Mouse (Mus musculus) monocyte, adult 5-6 weeks (primary cell): ENCODE results near the gene Agmo. TPM values are rescaled to one million over a fixed set of nuclear protein-coding genes. Genes with fewer than 3 reads are reported as not detected.
A peak's percentile ranks its signal among the peaks of the same experiment; 100 is the strongest.

Experiments
- ATAC-seq: fragments of 153-309, 156-312 bp; replicated peaks from 2 replicates; pipeline ENCODE4 v1.8.0; 2017; ENCODE audit warnings: mild to moderate bottlenecking; ENCODE audit not compliant: low TSS enrichment, insufficient number of reproducible peaks, severe bottlenecking, poor library complexity, low FRiP score
- total RNA-seq: library from RNA; stranded (forward); fragments of 200-1000, 200-491, 200-594 nt; gene quantifications from 3 replicates; pipeline ENCODE4 v1.2.3, GENCODE M21; 2017

Gene Agmo
- total RNA-seq = 4.9 to 6.4 TPM (median 5.0 TPM) in 3 replicates

DNA sequence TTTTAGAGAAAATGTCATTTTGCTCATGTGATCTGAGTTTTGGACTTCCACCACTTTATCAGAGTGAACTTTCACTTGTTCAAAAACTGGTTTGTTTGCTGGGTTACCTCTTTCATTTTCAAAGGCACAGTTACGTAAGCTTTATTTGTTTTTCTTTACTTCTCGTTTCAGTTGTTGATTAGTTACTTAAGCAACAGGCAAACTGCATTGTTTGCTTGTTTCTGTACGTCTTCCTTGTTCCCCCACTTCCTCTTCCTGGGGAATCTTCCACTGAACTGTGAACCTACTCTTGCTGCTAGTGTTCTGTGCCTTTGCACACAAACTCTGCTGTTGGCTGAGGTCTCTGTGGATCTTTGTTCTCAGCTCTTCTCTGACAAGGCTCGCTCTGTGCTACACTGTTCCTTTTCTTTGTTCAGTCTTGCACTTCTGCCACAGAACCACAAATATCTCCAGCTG is at the start of gene Agmo:
TSS of gene Agmo (plus strand) at position 76 of the 456 bp plus-strand sequence.
- ATAC-seq = peak; percentile 88

DNA sequence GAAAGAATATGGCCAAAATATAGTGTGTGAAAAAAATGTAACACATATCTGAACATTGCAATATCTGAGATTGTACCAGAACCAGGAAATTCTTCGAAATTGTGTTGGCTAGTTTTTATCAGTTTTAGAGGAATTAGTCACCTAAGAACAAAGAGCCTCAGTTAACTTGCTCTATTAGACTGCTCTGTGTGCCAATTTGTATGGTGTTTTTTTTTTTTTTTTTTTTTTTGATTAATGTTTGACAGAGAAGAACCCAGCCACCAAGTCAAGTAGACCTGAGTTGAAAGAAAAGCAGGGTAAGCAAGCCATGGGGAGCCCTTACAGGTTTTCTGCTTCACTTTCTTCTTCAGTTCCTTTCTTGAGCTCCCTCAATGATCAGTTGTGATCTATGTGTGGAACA is 10.3 kb upstream of the Agmo start:
- ATAC-seq = no peak

DNA sequence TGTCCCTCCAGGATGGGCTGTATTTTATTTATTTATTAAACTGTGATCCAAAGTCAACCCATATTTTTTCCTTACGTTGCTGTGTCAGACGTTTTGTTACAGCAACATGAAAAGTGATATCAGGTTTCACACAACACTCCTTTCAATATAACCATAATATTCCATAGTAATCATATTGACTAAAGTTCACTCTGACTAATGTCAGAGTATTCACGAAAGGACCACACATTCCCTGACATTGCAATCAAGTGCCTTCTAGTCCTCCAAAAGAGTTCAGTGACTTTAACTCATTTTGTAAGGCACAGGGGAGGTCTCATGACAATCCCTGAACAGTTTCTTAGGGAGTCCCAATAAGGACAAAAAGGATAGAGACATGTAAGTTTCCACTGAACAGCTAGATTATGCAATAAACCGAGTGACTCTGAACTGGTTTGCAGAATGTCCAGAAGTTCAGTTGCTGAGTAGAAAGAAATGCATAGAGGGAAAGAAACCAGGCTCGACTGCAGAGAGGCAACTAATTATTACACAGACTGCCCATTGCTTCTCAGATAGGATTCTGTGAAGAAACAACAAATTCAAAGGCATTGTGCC is 371 bp upstream of the Agmo start:
- ATAC-seq = no peak

DNA sequence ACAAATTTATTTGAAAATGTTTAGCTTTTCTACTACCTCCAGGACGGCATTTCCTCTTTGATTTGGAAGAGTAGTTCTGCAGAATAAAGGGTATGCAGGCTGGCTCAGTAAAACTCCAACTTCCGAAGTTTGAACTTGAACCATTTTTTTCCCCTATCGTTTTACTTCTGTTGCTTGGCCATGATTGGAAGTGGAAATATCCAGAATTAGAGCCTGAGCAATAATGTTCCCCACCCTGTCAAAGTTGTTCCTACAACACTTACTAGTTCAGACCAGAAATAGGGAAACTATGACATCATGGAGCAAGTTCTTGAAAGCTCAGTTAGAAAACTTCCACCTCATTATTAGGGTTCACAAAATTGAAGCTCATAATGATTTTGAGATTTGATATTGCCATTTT is 1.0 kb downstream of the Agmo start:
- ATAC-seq = no peak

DNA sequence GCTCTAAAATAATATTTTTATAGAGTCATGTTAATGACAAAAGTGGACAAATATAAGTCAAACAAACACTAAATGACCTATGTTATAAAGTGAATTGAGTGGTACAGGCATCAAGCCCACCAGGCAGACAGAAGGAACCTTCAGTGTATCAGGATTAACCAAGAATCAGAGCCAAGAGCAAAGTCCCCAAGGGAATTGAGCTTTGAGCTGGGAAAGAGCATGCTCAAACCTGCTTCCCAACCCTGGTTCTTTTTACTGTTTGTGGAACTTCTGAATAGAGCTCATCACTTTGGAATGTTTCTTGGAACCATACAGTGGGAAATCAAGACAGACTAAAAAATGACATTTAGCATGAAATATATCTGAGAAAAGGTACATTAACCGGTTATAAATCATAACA is 3.4 kb downstream of the Agmo start:
- ATAC-seq = no peak

DNA sequence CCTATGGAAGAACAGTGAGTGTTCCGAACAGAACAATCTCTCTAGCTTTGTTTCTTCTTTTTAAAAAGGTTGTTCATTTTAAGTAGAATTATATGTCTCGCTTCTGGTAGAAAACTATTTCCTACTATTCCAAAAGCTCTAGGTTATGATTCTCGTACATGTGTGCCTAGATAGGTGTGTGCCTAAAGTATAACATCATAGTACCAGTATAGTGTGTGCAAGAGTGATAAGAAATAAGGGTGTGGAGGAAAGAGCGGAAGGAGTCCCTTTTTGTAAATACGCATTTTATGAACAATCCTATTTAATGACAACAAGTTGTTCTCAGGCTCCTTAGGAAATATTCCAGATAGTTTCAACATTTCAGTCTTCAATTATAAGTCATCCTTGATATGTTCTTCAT is 10.2 kb downstream of the Agmo start:
- no peak for ATAC-seq

DNA sequence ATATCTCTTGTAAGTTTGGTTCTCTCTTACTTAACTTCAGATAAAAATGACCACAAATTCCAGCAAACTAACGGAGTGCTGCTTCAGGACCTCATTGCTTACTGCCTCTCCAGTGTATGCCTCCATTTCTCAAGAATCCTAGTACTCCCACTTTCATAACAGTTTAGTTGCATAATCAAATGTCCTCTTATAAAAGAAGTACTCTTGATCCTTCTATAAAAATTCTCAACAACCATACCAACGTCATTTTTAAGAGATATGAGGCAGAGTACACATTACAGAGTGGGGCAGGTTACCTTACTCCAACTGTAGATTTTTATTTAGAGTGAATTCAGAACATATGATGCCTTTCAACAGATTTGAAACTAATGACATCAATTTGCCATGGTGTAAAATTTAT is 15.7 kb downstream of the Agmo start:
- no peak for ATAC-seq

DNA sequence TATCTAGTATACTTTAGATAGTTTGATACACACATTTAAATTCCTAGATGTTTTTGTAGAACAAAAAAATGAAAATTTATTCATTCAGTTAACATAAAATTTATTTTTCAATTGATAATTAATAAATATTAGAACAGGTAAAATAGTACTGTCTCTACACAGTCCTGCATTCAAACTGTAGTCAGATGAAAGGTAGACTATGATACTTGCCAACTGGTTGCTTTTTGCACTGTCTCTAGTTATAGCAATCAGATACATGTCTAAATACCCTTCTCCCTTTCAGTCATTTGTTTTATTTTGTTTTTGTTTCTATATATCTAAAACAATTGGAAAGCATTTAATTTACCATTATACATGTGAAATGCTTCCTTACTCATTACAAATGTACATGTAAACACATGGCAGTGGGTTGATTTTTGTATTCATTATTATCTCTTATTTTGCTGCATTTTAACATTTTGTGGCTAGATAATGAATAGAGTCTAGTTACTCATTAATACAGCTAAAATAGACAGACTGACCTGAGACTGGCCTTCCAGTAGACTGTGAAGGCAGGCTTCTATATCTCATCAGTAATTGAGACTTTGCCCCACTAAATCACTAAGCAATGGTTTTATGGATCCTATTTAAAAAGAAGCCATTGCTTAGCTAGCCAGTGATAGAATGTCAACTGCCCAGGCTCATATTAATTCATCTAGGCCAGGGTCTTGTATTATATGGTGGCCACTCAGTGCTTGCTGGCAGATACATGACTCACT is 18.5 kb downstream of the Agmo start:
- no peak for ATAC-seq

DNA sequence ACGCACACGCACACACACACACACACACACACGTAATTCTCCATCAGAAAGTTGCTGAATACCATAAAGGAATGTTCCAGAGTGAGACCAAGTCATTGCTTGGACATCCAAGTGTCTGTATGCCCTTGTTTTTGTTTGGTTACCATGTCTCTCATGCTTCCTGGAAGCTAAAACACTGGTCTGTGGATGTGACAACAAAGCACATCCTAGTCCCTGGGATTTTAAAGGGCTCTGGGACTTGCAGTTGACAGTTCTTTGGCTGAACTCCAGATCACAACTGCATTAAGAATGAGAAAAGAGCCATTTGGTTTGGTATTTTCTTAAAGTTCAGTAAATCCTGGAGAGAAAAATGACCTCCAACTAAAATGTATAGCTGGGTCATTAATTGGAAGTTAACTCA is 22.2 kb downstream of the Agmo start:
- no peak for ATAC-seq

DNA sequence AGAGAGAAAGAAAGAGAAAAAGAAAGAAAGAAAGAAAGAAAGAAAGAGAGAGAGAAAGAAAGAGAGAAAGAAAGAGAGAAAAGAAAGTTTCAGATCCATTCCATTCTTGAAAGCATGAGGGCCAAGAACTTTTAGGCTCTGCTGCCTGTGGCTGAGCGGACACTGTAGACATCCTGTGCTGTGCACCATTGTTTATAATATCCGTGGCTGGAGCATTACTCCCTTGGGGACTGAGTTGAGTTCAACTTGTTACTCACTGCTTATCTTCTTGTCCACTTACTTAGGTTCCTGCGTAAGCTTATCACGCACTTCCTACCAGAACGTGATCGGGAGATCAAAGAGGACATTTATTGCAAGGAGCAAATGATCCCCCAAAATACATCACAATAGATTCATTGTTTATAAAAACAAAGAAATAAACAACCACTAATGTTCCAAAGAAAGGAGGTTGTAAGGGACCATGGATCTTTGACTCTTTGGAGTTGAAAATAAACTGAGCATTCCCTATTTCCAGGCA is 27.3 kb downstream of the Agmo start:
- no peak for ATAC-seq

DNA sequence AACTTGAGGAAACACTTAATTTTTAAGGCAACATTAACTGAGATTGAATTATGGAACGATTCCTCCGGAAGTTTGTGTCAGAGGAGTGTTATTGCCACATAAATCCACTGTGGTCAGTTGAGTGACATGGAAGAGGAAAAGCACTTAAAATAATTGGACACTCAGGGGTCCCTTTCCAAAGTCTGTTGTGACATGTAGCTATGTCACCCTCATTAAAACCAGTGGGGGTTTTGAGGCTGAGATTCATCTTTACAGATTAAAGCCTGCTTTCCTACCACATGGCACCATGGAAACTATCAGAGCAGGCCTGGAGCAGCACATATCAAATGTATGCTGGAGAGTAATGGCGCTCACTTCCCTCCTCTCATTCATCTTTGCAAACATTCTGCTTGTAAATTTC is 31.2 kb downstream of the Agmo start:
- no peak for ATAC-seq

DNA sequence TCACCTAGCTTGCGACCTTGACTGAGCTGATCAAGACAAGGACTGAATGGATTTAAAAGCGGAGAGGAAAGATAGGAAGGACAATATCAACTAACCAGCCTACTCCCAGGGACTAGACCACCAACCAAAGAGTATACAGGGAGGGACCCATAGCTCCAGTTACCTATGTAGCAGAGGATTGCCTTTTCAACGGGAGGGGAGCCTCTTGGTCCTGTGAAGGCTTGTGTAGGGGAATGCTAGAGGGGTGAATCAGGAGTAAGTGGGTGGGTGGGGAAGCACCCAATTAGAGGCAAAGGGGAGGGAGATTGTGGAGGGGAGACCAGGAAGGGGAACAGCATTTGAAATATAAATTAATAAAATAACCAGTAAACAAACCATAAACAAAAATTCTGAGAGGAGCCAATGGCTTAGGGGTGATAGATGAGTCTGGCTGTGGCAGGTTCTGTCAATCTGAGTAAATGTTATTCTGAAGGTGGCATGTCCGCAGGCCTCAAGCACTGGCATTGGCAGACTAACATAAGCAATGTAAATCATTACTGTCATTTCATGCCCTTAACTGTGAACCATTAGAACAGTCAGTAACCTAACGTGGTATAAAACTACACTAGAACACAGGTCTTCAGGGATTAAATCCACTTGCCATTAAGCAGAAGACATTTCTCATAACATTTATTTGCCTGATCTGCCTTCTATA is 32.7 kb downstream of the Agmo start:
- ATAC-seq = no peak

DNA sequence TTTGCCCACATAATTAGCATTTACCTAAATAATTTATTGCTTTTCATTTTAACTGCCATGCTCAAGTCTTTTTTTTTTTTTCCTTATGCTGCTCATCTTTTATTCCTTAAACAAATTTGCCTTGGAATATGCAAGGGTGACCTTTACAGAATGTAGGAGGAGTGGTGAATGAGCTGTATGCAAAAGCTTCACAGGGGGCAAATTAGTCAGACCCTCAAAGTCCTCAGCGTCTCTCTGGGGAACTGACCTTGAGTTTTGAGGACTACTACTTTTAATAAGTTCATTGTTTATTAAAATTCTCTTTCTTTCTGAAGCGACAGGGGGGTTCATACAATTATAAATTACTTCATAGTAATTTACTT is 33.2 kb downstream of the Agmo start:
- no peak for ATAC-seq

DNA sequence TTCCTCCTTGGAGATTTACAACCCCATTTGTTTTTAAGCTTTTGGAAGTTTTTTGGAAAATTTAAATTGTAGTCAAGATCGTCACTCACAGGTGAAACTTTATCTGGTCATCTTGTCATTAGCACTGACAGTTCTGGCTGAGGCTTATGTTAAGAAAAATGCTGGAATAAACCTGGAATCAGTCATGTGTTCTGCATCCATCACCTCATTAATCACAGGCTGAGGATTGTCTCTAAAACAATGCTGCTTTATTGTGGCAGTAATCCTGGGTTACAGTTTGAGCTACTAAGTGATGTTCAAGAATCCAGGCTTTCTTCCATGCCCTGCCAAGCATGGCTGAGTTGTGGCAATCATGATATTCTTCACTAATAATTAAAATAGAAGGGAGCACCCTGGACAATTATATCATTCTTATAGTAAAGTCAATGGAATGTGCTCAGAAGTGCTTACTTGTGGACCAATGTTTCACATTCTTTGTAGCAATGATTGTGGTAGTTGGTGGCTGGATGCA is 65.6 kb downstream of the Agmo start:
- ATAC-seq = no peak

DNA sequence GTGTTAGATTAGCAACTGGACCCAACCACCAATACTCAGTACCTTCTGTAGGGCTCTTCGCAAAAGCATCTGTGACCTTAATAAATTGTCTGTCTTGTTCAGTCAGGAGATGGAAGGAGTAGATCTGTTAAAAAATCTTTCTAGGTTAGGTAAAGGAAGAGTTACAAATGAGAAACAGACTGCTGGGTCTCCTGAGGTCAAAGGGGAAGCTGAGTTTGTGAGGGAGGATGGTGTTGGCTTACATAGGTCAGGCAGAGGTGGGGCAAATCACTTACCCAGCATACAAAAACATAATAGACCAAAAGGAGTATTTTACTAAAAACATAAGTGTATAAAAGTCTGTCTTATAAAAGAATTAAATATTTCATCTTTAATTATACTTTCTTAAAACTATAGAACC is 69.3 kb downstream of the Agmo start:
- no peak for ATAC-seq

DNA sequence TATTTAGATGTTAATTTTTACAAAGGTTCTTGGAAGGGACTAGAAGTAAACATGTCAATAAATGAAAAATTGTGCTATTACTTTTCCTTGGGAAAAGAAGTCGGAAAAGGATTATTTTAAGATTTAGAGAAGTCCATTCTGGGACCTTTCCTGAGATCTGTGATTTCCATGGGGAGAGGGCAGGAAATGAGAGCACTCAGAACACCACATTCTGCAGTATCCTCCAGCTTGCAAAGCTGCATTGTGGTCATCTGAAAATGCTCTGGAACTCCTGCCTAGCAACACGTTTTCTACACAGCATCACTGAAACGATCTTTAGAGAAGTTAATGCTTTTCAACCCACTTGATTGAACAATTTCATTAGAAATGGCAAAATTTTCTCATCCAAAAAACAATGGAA is 81.4 kb downstream of the Agmo start:
- ATAC-seq = no peak

DNA sequence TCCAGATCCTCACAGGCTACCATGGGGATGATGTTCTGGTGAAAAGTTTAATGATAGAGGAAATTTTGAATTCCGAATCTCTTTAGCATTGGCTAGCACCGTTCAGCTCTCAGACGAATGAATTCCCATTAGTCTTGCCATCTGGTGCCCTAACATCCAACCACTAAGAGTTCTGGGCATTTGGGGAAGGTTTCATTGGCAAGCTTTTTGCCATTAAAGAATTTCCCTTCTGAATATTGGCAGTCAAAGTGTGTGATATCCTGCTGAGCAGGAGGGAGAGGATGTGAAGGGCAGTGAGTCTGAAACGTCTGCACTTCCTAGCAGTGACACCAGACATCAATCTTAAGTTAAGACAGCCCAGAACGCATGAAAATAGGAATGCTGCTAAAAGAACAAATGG is 93.5 kb downstream of the Agmo start:
- no peak for ATAC-seq

DNA sequence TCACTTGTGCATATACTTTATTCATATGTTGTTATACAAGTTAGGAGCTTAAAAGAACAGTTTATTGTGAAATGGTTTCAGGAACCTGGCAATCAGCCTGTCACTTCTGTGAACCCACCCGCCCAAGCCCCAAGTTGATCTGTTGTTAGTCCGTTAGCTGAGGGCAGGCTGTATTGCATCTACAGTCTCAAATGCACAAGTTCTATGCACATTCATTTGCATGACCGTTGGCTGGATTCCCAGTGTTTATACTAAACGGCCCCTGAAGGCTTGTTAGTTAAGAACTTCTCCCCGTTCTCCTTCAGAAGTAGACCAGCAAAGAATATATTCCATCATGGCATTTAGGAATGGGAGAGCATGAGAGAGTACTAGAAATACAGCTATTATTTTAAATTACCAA is 102.8 kb downstream of the Agmo start:
- no peak for ATAC-seq

DNA sequence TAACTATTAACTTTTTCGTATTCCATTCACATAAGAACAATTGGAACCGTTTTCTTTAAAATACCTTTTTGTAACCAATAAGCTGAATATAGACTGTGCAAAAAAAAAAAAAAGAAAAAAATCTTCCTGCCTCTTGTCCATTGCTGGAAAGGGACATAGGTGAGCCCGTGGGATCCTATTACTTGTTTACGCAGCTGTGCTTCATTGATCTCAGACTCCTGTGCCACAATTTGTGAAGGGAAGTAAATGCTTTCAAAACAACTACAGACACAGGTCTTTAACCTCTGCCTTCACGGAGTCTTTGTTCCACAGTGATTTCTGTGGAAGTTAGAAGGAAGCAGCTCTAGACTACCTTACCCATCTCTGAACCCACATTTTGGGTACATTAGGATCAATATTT is 104.3 kb downstream of the Agmo start:
- no peak for ATAC-seq

DNA sequence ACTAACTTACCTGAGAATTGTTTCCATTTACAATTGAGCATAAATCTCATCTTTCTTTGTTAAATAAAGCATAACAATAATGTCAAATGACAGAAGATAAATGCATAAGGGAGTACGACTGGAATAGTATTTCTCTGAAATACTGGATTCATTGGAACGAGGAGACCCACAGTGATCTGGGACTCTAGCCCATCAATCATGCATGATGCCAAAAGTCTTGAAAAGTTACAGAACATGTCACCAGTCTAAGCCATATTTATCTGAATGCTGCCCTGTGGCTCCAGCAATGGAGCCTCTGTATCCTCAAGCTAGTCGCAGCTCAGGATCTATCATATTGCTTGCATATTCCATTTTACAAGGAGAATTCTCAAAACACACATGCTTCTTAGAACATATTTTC is 150.9 kb downstream of the Agmo start:
- no peak for ATAC-seq
